ENCODE assay signal across 9 mouse cellular contexts in genomic region chr1:178275738-178276053, GRCm38 (mm10). TPM values are rescaled to one million over a fixed set of nuclear protein-coding genes. Genes with fewer than 3 reads are reported as not detected.
A peak's percentile ranks its signal among the peaks of the same experiment; 100 is the strongest.
DNase-seq lines count a peak whose midpoint lies in the region; ATAC-seq and TF ChIP-seq lines count a peak whose summit lies in the region.
"Had no signal": no experiment of that assay in that cellular context is flagged by ENCODE, and none has a peak within 500 bp of the region (broad histone marks: within the 10 kb centered on the region; RNA-seq: fewer than 3 reads in every experiment).

No protein-coding gene starts in this region.

- H3K9me3 ChIP-seq in heart, embryonic 13.5 days, result peaks cover 3% of the 10 kb centered on the region; the same call in 1 of the 2 replicates
- H3K9me3 ChIP-seq in hindbrain, embryonic 10.5 days, result no peaks in the 10 kb centered on the region
- no peaks in the 10 kb centered on the region for H3K9me3 ChIP-seq in liver, postnatal 0 days (ENCODE audit: low read length)

- no peak for ATAC-seq in heart, embryonic 13.5 days (ENCODE audit: extremely low read depth, insufficient number of reproducible peaks, low FRiP score, low TSS enrichment)
- no peak for ATAC-seq in liver, postnatal 0 days

- H3K4me3 ChIP-seq in heart, embryonic 13.5 days, result peak overlapping the region; percentile 63
- peak overlapping the region; percentile 9 for H3K4me3 ChIP-seq in bone marrow, adult 2 months (replicated peaks; ENCODE audit: control insufficient read depth, low read depth, low read length)
- H3K4me3 ChIP-seq in hindbrain, embryonic 10.5 days, result peak overlapping the region; percentile 71
- H3K4me3 ChIP-seq in liver, postnatal 0 days (ENCODE audit: low read depth, low read length), result peak overlapping the region; percentile 56

- no peak for TF ChIP-seq POLR2A in bone marrow, adult 2 months (IDR thresholded peaks at IDR 0.05; ENCODE audit: borderline replicate concordance, control insufficient read depth, low read depth, low read length)

- H3K9ac ChIP-seq in heart, embryonic 13.5 days, result peak overlapping the region; percentile 87
- peak overlapping the region; percentile 53 for H3K9ac ChIP-seq in liver, postnatal 0 days (replicated peaks)

- no peak for TF ChIP-seq EP300 in liver, postnatal 0 days (IDR thresholded peaks at IDR 0.05; ENCODE audit: low read depth)

- 0 out of 2 replicates have a peak, but pooled peaks cover 6% of the 10 kb centered on the region for H3K27me3 ChIP-seq in heart, embryonic 13.5 days (replicated peaks)
- peaks cover 37% of the 10 kb centered on the region for H3K27me3 ChIP-seq in hindbrain, embryonic 10.5 days (ENCODE audit: insufficient read depth, poor library complexity, severe bottlenecking)
- H3K27me3 ChIP-seq in liver, postnatal 0 days (ENCODE audit: insufficient read depth, low read length), result peaks cover 14% of the 10 kb centered on the region; the same call in 1 of the 2 replicates
- H3K27me3 ChIP-seq: CH12.LX had no signal

- intact Hi-C loops in heart, postnatal 36 days (cut with DNase I), result no loop called here
- intact Hi-C loops in left cerebral cortex, postnatal 25 days (cut with DNase I), result no loop called here

- no peaks in the 10 kb centered on the region for H3K36me3 ChIP-seq in heart, embryonic 13.5 days
- H3K36me3 ChIP-seq in hindbrain, embryonic 10.5 days, result no peaks in the 10 kb centered on the region
- no peaks in the 10 kb centered on the region for H3K36me3 ChIP-seq in liver, postnatal 0 days (replicated peaks; ENCODE audit: insufficient read depth, low read length)

- no peak for TF ChIP-seq CTCF in bone marrow, adult 2 months (IDR thresholded peaks at IDR 0.05; ENCODE audit: control insufficient read depth, insufficient read depth, low read length)
- TF ChIP-seq CTCF in liver, postnatal 0 days (IDR thresholded peaks at IDR 0.05; ENCODE audit: low read depth), result no peak

- peak overlapping the region; percentile 89 for H3K4me2 ChIP-seq in heart, embryonic 13.5 days
- H3K4me2 ChIP-seq in liver, postnatal 0 days (ENCODE audit: low read depth, low read length), result peak overlapping the region; percentile 90

- WGBS in heart, embryonic 13.5 days, result 6% methylated on average over 11 of the region's 11 CpGs
- 15% methylated on average over 11 of the region's 11 CpGs for WGBS in bone marrow, adult 2 months
- WGBS in hindbrain, embryonic 10.5 days, result 9% methylated on average over 11 of the region's 11 CpGs
- WGBS in liver, postnatal 0 days (ENCODE audit: insufficient replicate concordance), result 9% methylated on average over 11 of the region's 11 CpGs

- H3K4me1 ChIP-seq in heart, embryonic 13.5 days, result peaks cover 11% of the 10 kb centered on the region; the same call in 1 of the 2 replicates
- no peaks in the 10 kb centered on the region for H3K4me1 ChIP-seq in bone marrow, adult 2 months (ENCODE audit: control insufficient read depth, insufficient read depth, low read length)
- H3K4me1 ChIP-seq in hindbrain, embryonic 10.5 days (replicated peaks), result peaks cover 25% of the 10 kb centered on the region; the same call in 1 of the 2 replicates
- peaks cover 11% of the 10 kb centered on the region for H3K4me1 ChIP-seq in liver, postnatal 0 days (ENCODE audit: insufficient read depth)

- H3K27ac ChIP-seq in heart, embryonic 13.5 days (replicated peaks), result peak overlapping the region; percentile 40
- no peak overlapping the region for H3K27ac ChIP-seq in bone marrow, adult 2 months (ENCODE audit: control insufficient read depth, insufficient read depth, low read depth, low read length, poor library complexity)
- H3K27ac ChIP-seq in hindbrain, embryonic 10.5 days, result peak overlapping the region; percentile 91
- no peak overlapping the region for H3K27ac ChIP-seq in liver, postnatal 0 days (ENCODE audit: low read depth)

- no peak for DNase-seq in heart, postnatal 36 days
- no peak for DNase-seq in hindbrain, embryonic 10.5 days (ENCODE audit: low spot score)
- no peak for DNase-seq in liver, postnatal 0 days
- no peak for DNase-seq in adrenal gland, postnatal 4 days (ENCODE audit: low spot score in 2 of 2)
- DNase-seq in retina, embryonic 14.5 days (ENCODE audit: low spot score), result no peak
- no peak for DNase-seq in left cerebral cortex, postnatal 25 days (ENCODE audit: low spot score in 2 of 2)

RNA-seq across cellular contexts. Expression of gene Cox20, which starts 43.2 kb away (rescaled TPM):
- 197 and 213 TPM in 2 replicates for polyA plus RNA-seq in heart, embryonic 13.5 days (2015; fragmentation: Nextera tagmentation; extraction: Ambion mirVana)
- total RNA-seq in heart, postnatal 36 days (2021), result 100 to 1,000 TPM; 105 to 109 TPM
- 68.0 and 133 TPM in 2 replicates for polyA plus RNA-seq in bone marrow, adult 2 months (2011; ENCODE audit: insufficient read depth, insufficient read length, low replicate concordance, missing spikeins)
- polyA plus RNA-seq in hindbrain, embryonic 10.5 days (2016; fragmentation: Nextera tagmentation; extraction: Ambion mirVana), result 87.1 and 109 TPM in 2 replicates
- 98.3 and 109 TPM in 2 replicates for polyA plus RNA-seq in liver, postnatal 0 days (2015; fragmentation: Nextera tagmentation; extraction: Ambion mirVana)
- 10 to 100 TPM; 76.2 to 81.3 TPM for total RNA-seq in adrenal gland, postnatal 4 days (2021)
- total RNA-seq in left cerebral cortex, postnatal 25 days (2021), result 10 to 100 TPM; 29.8 to 33.8 TPM

Comparison
In these comparisons a context has a peak if more than half of its experiments do, and no peak if none do; other contexts are left out.
1. H3K27ac ChIP-seq: peak in heart, embryonic 13.5 days (single experiment) and hindbrain, embryonic 10.5 days (single experiment); none in bone marrow, adult 2 months (single experiment) and liver, postnatal 0 days (single experiment).
2. H3K4me3 ChIP-seq: peak in every context shown above with its lines; median percentile 71 in hindbrain, embryonic 10.5 days; 63 in heart, embryonic 13.5 days; 56 in liver, postnatal 0 days; 9 in bone marrow, adult 2 months.